Mouse (Mus musculus): Measurements from ENCODE around the gene Hspa1a.

DNA sequence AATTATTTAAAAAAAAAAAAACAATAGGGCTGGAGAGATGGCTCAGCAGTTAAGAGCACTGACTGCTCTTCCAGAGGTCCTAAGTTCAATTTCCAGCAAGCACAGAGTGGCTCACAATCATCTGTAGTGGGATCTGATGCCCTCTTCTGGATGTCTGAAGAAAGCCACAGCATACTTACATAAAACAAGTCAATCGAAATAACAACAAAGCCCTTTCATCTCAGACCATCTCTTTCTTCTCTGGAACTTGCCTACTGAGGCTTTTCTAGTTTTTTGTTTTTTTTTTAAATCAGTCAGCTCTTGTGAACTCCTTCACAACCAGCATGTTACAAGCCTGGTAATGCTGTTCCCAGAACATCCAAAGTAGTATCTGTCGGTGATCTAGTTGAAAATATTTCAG is 8.7 kb upstream of the Hspa1a start:
- peak; percentile 28; the same call in 1 of the 2 replicates for TF ChIP-seq CTCF (IDR thresholded peaks at IDR 0.05; ENCODE audit: insufficient read depth, low read length)
- no peak for TF ChIP-seq POLR2A (IDR thresholded peaks at IDR 0.05; ENCODE audit: borderline replicate concordance, extremely low read depth, low read depth, low read length)
